Mouse (Mus musculus): ENCODE data around the gene Celsr1.

- no peak for TF ChIP-seq CTCF (IDR thresholded peaks at IDR 0.05; ENCODE audit: low read depth, low read length)
- TF ChIP-seq POLR2A (IDR thresholded peaks at IDR 0.05; ENCODE audit: extremely low read depth, insufficient read depth, low read length) = no peak
Observed at GRCm38 (mm10) chr15:85953458-85953857, 80.1 kb downstream of the Celsr1 start.
